Mouse (Mus musculus): ENCODE results near the gene A730009L09Rik. TPM values are rescaled to one million over a fixed set of nuclear protein-coding genes. Genes with fewer than 3 reads are reported as not detected.

A730009L09Rik gene
- total RNA-seq (2021), result not detected
- long read RNA-seq, experiment 1, result 0 reads
- long read RNA-seq, experiment 2, result 0 reads

DNA sequence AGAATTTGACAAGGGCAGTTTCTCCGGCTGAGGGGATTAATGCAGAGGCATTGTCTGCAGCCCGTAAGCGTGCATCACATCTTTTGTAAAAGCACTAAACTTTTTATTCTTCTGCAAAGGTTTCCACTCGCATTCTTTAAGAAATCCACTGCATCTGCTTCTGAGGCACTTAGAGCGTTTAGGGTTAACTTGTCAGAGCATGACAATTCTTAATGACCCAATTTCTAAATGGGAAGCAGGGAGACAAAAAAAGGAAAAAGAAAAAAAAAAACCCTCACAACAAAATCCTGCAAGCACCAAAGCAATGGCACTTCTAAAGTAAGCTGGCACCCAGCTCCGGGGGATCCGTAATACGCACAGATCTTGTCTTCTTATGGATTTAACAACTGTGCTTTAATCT, at the start of gene A730009L09Rik:
A730009L09Rik (plus strand) TSS at position 301 of the 400 bp plus-strand sequence.
- DNase-seq, result no peak

DNA sequence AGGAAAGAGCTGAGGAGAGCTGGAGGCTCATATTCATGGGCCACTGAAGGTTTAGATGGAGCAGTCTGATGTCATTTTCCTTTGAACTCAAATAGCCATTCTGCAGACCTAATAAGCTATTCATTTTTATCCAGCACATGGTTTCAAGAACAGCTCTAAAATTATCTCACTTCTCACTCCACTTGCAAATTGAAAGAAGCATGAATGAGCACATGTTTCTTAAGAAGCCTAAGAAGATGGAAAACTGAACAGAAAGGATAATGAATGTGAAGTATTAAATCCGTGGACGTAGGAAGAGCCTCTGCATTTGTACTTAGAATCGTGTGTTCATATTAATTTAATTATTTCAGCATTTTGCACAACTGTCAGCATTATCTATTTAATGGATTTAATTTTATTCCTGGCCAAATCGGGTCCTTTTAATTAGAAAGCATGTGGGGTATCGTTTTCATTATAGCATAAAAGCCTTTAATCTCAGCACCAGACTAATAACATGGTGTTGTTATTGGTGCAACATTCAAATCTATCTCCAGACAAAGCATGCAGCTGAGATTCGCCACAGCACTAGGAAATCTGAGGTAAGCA, 49.2 kb upstream of the A730009L09Rik start:
- DNase-seq, result no peak

- no peak for DNase-seq
These were observed 46.0 kb upstream of the A730009L09Rik start for GRCm38 (mm10) chr16:84468898-84469297.

DNA sequence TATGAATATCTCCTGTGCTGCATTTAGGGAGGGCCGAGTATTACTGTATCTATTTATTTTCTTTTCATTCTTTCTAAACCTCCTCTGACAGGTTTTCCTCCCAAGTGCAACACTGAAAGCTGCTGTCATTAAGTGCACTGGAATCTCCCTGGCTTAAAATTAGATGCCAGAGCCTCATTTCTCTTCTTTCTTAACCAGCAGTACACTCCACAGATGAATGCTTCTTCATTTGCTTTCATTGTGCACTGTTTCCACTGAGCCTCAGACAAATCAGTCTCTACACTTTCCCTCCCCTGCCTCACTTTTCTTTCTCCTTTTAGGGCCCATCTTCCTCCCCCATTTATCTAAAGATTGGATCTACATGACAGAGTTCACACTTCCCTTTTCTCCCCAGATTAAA, 44.9 kb upstream of the A730009L09Rik start:
- no peak for DNase-seq

DNA sequence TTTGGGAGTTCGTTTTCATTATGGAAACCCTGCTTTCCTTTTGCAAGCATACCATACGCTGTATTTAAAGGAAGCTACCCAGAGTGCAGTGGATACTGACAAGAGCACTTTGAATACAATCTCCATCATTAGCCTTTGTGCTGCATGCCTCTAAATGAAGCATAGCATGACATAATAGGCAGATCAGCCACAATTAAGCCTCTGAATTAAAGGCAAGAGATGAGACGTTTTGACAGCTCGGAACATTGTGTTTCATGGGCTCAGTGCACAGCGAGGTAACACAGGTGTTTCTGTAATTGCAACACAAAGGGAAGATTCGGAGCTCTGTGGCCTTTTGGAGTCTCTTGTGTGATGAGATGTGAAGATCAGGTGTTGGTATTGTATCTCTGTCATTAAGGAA, 41.5 kb upstream of the A730009L09Rik start:
- DNase-seq, result no peak

DNA sequence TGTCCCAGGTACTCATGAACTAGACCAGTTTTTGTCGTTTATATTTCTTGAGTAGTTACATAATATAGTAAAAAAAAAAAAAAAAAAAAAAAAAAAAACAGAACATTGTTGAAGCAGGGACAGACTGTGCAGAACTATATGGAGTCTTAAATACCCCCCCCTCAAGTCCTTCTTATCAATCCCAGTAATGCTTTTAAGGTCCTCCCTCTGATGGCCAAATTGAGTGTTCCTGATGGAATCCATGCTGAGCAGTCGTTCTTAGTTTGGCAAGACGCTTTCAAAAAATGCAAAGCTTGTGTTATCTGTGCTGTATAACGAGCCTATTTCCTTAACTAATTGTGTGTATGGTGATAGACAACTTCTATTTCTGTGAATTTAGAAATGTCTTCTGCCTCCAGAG, 40.2 kb upstream of the A730009L09Rik start:
- no peak for DNase-seq

- no peak for DNase-seq
These were observed 38.0 kb upstream of the A730009L09Rik start for GRCm38 (mm10) chr16:84476948-84477347.

- DNase-seq, result no peak
These were observed 37.4 kb upstream of the A730009L09Rik start for GRCm38 (mm10) chr16:84477528-84477927.

DNA sequence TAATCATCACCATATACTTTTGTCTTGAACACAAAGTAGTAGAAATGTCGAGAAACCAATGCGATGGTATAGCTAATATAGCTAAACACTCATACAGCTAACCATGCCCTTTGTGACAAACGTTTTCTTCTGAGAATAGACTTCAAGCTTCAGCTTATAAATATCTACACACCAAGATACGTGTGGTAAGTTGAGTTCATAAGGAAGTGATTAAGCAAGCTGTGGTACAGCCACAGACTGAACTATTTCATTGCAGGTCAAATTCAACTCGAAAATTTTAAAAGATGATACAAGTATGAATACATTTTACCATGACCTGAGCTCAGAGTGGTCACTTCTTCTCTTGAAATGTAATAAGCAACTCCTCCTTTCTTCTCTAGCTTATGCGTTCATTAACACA, 37.0 kb upstream of the A730009L09Rik start:
- DNase-seq, result no peak

- DNase-seq, result no peak
These were observed 29.0 kb upstream of the A730009L09Rik start for GRCm38 (mm10) chr16:84485931-84486330.

GRCm38 (mm10) chr16:84494818-84495217, 20.1 kb upstream of the A730009L09Rik start:
- no peak for DNase-seq

DNA sequence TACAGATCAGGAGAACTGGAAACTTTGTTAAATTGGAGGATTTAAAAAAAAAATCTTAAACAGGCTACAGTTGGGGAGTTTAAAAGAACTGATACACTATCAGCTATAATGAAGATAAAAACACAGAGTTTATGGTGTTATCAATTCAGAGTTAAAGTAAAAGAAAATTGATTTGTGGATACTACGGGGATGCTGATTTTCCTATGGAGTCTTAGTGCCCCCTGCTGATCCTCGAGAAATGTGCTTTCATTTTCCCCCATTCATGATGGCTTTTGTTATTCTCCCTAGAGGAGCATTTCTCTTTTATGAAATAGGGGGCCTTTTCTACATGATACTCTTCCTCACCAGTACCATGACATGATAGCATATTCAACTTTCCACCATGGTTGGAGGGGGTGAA, 19.5 kb upstream of the A730009L09Rik start:
- no peak for DNase-seq

DNA sequence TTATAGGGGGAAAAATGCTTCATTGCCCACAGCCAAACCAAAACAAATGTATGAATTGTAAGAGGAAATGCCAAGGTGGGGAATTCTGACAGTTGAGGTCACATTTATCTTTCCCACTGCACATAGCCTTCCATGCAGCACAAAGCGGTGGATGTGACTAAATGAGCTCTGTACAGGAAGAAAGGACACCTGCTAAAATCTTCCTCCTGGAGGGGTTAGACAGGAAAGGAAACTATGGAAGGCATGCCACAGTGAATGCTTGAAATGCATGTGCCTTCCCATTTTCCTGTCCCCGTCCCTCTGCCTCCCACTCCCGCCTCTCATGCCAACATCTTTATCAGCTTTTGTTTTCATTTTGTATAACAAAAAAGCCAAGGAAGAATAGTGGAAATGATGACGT, 7.2 kb upstream of the A730009L09Rik start:
- DNase-seq, result no peak

DNA sequence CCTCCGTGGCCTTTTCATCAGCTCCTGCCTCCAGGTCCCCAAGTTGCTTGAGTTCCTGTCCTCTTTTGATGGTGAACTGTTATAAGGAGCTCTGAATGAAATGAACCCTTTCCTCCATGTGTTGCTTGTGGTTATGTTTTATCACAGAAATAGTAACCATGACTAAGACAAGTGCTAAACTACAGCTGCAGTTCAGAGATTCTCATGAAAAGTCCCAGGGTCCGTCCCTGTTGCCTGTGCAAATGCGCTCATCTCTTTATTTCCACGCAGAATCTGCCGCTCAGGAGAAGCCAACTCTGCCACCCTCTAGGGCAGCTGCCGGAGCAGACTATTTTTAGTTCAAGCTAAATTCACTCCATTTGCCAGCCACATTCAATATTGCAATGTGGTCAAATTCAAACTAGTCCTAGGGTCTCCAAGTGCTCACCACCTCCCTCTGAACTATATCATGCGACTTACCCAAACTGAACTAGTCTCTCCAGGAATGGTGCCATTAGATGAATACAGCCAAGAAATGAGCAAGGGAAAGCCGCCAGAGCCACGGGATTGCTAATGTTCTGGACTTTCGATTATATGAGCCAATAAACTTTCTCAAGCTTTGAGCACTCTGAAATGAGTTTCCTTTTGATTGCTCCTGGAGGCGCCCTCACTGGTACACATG, 7.2 kb downstream of the A730009L09Rik start:
- DNase-seq, result no peak

DNA sequence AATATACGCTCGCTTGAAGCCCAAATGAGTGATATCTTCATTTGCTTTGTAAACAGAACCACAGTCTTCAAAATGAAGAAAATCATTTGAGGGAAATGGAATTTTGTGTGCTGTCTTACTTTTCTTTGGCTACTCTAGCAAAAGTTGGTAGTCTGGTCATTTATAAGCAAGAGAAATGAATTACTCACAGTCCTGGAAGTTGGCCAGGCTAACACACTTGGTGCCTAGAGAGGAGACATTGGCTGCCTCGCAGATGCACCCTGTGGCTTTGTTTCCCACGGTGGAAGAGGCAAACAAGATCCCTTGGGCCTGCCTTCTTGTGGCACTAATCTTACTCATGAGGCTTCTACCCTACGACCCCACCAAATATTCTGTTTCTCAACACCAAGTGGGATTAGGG, 8.1 kb downstream of the A730009L09Rik start:
- no peak for DNase-seq

DNA sequence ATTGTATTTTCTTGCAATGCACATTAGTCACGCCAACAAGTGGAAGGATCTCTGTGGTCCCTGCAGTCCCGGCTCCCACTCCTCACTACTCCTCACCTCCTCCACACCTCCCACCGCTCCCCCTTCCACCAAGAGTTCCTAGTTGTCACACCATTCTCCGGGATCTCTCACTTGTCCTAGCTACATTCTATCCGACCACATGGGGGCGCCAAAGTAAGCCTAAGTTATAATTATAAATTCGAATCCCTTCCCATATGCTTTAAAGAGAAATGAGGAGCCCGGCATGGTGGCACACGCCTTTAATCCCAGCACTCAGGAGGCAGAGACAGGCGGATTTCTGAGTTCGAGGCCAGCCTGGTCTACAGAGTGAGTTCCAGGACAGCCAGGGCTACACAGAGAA, 12.5 kb downstream of the A730009L09Rik start:
- no peak for DNase-seq

GRCm38 (mm10) chr16:84532803-84533202, 17.9 kb downstream of the A730009L09Rik start:
- DNase-seq, result no peak

DNA sequence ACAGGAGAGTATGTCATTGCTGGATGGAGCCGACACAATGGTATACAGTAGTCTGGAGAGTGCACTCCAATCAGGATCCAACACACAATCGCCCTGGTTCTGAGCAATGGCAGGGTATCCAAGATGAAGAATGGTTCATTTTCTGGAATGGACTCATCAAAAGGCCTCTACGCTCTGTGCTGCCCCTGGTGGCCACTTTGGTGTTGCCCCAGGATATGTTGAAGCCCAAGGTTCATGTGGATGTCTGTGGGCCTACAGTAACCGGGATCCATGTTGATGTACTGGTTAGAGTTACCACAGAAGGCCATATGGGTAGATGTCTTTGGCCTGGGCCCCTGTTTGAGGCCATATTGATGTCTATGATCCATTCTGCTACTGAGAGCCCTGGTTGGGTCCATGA, 31.1 kb downstream of the A730009L09Rik start:
- no peak for DNase-seq

- DNase-seq, result no peak
These were observed 34.2 kb downstream of the A730009L09Rik start for GRCm38 (mm10) chr16:84549122-84549521.

- no peak for DNase-seq
These were observed 35.5 kb downstream of the A730009L09Rik start for GRCm38 (mm10) chr16:84550445-84550844.

- DNase-seq, result no peak
These were observed 39.1 kb downstream of the A730009L09Rik start for GRCm38 (mm10) chr16:84553981-84554380.

DNA sequence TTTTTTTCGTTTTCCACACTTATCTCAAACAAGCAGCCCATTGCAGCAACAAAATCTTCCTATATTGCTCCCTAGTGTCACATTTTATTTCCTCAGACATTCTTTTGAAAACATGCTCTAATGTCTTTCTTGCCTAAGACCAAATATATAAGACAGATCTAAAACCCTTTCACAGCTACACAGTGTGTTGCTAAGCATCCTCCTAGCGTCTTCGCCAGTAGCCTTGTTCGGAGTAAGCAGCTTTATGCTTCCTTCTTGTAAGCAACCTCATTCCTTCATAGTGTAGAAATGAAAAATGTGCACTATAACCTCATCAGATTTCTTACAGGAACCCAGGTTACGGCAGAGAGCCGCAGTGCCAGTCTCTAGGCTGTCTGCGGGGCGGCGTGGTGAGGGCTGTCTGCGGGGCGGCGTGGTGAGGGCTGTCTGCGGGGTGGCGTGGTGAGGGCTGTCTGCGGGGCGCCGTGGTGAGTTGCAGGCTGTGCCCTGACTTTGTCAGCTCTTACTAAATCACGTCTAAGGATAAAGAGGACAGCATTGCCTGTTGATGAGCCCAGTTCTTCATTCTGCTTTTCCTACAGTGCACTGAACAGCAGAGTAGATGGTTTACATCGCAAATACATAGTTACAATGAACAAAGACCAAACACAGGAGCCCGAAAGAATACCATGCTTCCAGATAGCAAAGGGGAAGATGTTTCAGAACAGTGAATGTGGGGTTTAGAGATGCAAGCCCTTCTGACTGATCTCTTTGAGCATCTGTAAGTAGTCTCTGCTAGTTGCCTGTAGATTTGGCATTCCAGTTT, 43.4 kb downstream of the A730009L09Rik start:
- DNase-seq, result no peak

- no peak for DNase-seq
These were observed 44.8 kb downstream of the A730009L09Rik start for GRCm38 (mm10) chr16:84559569-84560278.

All from gastrocnemius, postnatal 25 days (tissue).